Mouse (Mus musculus) spleen, postnatal 36 days (tissue): ENCODE measurements around the gene Trp53i13.
"Not testable (repeated sequence)": the region's sequence is repeated elsewhere in the genome, so short reads cannot be mapped to it uniquely, and the experiment has no call there.

Source experiments
- DNase-seq, 2 experiments: peaks; one replicate each; pipeline ENCODE4 v3.0.0; 2022; ENCODE audit warnings: low spot score in 2 of 2, mixed read lengths in 1 of 2

Trp53i13 gene

DNA sequence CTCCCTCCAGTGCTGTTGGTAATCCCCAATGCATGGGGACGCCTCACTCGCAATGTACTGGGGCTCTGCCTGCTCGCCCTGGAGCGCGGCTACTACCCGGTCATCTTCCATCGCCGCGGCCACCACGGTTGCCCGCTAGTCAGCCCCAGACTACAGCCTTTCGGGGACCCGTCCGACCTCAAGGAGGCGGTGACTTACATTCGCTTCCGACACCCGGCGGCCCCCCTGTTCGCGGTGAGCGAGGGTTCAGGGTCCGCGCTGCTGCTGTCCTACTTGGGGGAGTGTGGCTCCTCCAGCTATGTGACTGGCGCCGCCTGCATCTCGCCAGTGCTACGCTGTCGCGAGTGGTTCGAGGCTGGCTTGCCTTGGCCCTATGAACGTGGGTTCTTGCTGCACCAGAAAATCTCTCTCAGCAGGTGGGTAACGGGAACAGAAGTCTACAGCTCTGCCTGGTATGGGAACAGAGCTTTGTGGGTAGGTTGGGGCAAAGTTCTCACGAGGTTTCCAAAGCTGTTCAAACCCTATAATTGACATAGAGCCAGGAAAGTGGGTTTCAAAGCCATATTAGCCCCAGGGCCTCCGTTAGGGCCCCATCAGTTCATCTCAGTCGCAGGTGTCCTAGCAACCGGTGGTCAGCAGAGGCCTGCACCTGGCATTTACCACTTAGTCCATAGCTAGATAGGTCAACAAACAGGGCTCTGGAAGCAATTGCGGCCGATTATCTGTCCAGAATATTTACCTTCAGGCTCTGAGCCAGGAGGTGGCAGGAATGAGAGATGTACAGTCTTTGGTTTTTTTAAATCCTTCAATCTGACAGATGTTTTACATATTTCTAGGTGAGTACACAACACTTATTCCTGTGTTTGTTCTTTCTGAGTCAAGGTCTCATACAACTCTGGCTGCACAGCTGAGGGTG lies at the start of gene Trp53i13:
Gene Trp53i13, minus strand, starts transcription at position 344 of the 916 bp plus-strand sequence.
- no peak for DNase-seq

DNA sequence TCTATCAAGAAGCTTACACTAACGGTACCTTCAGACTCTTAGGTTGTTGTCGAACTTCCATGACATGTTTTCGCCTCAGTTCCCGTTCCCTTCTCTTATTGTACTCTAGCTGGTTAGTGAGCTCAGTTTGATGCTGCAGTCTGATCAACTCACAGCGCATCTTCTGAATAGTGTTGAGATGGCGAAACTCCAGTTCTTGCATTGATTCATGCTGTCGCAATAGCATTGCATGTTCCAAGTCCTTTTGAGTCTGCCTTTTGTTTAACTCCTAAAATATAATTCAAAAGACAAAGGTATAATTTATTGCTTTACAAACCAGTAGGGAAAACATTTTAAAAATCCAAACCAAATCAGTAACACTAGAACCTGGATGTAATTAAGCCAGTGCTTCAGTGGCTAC lies 29.5 kb upstream of the Trp53i13 start:
- DNase-seq: no peak

DNA sequence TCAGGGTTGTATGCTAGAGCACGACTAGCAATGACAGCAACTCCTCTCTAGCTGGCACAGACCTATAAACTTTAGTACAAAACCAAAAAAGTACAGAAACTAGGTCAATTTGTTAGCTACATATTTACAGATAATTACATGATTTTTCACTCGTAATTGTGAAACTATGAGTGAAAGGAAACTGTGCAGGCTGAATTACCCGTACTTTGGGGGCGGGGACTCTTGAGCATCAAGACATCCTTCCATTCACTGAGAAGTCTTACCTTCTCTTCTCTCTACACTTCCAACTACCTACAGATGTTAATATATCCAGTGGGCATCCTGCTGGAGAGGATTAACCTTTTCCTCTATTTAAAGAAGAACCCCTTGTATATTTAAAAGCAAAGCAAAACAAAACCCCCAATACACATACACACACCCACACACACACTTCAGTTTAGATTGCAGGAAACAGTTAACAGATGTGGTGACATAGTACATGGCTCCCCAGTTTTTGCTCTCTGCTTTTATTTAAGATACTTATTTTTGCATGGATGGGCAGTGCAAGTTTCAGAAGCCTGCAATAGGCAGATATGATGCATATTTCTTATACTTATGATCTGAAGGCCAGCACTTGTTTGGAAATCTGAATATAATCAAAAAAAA lies 16.5 kb upstream of the Trp53i13 start:
- no peak for DNase-seq

- DNase-seq: no peak
Measured at GRCm38 (mm10) chr11:77530862-77531261, 15.1 kb upstream of the Trp53i13 start.

- no peak for DNase-seq
Measured at GRCm38 (mm10) chr11:77529644-77530043, 13.9 kb upstream of the Trp53i13 start.

- DNase-seq: not testable (repeated sequence)
Measured at GRCm38 (mm10) chr11:77528420-77528819, 12.6 kb upstream of the Trp53i13 start.

GRCm38 (mm10) chr11:77525804-77526486 lies 10.2 kb upstream of the Trp53i13 start:
- no peak for DNase-seq

DNA sequence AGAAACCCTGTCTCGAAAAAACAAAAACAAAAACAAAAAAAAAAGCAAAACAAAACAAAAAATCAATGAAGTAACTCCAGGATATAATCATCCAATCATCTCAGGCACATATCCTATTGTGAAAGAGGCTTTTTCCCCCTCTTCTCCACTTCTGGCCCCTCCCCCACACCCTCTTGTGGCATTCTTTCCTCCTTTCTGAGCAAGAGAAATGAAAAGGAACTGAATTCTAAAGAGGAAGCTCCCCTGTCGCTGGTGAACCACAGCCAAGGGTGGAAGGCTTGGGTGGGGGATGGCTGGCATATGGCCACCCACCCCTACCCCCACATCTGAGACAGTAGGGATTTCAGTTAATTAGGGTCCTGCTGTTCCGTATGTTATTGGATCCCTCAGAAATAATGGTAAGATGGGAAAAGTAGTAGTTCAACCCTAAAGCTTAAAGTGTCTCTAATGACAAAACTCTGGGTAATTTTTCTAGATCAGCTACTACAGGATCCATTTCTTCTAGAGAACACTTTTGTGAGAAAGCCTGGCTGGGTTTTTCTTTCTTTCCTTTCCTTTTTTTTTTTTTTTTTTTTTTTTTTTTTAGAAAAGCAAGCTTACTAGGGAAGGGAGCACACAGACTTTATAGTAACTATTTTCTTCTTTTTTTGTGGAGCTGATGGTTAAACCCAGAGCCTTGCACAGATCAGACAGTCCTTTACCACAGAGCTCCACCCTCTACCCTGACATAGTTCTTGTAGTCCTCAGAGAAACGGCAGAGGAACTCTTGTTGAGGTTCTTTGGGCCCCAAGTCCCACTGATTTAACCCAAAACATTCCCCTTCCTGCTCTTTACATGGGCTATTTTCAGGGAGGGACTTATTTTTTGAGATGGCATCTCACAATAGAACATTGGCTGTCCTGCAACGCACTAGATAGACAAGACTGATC lies 5.1 kb upstream of the Trp53i13 start:
- peak; percentile 59 to 63 for DNase-seq

DNA sequence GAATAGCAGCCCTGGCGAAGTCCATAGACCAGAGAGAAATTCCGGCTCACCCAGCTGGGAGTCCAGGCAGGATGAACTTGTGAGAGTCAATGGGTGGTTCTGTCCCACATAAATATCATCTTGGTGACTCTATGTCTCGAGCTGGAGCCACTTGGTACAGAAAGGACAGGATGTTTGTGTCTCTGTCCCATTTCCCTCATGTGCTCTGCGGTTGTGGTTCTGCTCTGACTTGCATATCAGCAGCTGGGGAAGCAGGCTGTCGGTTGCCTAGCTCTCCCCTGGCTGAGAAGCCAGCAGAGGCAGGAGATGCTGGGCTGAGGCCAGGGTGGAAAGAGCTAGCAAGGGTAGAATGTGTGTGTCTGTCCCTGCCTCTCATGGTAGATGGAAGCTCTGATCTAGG lies 3.3 kb upstream of the Trp53i13 start, which contains the start of gene Gm10392:
Gene Gm10392, minus strand, starts transcription at position 156 of the 400 bp plus-strand sequence.
- DNase-seq: peak; percentile 80 to 84

DNA sequence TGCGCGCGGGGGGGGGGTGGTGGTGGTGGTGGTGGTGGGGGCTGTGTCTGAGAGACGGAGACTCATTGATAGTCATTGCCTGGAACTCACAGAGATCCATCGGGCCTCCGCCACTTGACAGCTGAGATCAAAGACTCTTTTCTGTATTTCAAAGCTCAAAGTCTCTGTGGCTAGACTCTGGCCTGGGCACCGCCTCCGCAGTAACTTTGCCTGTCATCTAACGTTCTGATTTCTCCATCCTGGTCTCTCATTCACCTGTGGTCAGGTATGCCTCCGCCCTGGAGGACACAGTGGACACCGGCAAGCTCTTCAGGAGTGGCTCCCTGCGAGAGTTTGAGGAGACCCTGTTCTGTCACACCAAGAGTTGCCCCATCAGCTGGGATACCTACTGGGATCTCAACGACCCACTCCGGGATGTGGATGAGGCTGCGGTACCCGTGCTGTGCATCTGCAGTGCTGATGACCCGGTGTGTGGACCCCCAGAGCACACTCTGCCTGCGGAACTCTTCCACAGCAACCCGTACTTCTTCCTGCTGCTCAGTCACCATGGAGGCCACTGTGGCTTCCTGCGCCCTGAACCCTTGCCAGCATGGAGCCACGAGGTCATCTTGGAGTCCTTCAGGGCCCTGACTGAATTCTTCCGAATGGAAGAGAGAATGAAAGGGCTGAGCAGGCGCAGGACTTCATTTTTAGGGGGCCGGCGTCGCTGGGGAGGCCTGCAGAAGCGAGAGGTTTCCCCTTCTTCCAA lies 2.4 kb upstream of the Trp53i13 start:
- DNase-seq: no peak

GRCm38 (mm10) chr11:77516553-77517425 lies 1.0 kb upstream of the Trp53i13 start:
- no peak for DNase-seq

DNA sequence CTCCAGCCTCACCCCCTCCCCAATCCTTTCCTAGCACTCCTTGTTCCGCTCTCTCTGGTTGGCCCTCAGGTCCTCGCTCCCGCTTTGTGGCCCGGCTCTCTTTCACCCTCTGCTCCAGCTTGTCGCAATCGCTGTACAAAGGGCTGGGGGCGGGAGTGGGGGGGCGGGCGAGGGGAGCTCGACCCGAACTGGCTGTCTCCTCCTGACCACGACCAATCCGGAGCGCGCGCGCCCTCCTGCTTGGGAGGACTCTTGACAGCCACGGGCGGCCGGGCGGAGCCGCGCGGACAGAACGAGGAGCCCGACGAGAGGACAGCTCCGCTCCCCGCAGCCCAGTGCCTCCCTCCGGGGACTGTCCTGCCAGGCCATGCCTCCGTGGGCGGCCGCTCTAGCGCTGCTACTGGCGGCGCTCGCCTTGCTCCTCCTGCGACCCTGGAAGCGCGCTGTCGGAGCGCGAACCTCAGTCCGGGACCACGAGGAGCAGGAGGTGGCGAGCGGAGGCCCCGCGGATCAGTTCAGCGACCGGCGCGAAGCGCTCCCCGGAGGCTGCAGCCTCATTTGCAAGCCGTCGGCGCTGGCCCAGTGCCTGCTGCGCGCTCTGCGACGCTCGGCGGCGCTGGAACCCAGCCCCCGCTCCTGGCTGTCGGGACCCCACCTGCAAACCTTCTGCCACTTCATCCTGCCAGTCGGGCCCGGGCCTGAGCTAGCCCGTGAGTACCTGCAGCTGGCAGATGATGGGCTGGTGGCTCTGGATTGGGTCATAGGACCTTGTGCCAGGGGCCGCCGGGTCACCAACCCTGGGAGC lies 746 bp downstream of the Trp53i13 start, which contains the start of gene Abhd15:
Gene Abhd15, plus strand, starts transcription at position 290 of the 805 bp plus-strand sequence.
- peak; percentile 67 to 69 for DNase-seq

GRCm38 (mm10) chr11:77514281-77514831 lies 1.4 kb downstream of the Trp53i13 start:
- peak in 1 of 2 experiments; percentile 47 for DNase-seq

DNA sequence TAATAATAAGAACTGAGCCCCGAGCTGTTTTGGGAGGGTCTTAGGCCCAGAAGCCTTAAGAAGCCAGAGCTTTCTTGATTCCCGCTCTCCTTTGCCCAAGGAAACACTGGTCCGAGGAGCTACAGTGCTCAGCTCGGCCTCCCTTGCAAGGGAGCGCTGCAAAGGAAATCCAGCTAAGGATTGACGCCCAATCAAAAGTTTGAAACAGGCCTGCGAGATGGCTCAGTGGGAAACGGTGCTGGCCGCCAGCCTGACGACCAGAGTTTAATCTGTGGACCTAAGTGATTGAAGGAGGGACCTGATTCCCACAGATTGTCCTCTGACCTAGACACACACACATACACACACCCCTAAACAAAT lies 2.0 kb downstream of the Trp53i13 start:
- no peak for DNase-seq

DNA sequence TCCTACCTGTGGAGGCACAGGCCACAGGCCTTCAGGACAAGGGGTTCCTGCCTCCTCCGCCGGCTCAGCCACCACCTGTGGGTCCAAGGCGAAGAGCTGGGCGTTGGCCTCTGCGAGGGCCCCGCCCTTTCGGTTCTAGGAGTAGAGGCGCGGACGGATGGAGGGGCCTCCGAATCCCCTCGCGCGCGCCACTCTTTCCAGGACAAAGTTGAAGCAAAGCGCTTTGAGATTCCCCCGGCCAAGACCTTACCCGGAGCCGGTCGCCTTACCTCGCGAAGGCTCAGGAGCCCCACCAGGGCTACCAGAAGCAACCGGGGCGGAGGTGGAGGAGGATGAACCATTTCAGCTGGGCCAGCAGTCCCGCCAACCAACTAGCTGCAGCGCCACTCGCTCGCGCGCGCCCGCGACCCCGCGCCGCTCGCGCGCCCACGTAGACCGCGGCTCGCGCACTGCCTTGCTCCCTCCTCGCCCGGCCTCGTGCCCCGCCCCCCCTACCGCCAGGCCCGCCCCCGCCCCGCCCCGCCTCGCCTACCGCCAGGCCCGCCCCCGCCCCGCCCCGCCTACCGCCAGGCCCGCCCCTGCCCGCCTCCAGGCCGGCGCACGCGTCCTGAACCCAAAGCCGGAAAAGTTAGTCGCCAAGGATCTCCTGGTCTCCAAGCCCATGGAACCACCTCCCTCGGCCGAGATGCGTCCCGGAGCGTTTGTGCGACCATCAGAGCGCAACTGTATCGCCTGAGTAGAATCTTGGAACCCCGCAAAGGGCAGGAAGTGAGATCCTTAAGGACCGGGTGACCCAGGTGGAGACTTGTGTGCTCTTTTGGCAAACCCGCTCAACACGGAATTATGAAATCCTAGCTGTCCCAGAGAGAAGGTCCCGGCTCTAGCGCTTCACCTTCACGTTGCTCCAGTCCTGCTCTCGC lies 2.6 kb downstream of the Trp53i13 start:
- DNase-seq: peak; percentile 85 to 86

DNA sequence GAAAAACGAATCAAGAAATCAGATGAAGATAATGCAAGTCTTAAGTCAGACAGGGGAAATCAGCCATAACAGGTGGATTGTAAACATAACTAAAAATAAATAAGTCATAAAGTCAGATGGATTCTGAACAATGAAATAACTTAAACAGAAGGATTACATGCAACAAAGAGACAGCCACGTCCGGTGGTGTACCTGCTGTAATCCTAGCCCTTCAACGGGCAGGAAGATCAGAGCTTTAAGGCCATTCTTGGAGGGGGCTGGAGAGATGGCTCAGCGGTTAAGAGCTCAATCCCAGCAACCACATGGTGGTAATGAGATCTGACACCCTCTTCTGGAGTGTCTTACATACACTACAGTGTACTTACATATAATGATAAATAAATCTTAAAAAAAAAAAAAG lies 4.4 kb downstream of the Trp53i13 start:
- DNase-seq: no peak
